Mouse (Mus musculus) CH12.LX (cell line): ENCODE data around the gene Cpne5.

Experiments used
- BHLHE40 ChIP-seq: IDR thresholded peaks from 2 replicates; pipeline ENCODE4 v1.6.1; 2011; ENCODE audit warnings: mild to moderate bottlenecking, low read depth, low read length, improper control_type of control experiment
- CHD2 ChIP-seq: IDR thresholded peaks from 2 replicates; pipeline ENCODE4 v1.6.1; 2011; ENCODE audit warnings: low read length, improper control_type of control experiment
- CTCF ChIP-seq, 2 experiments: IDR thresholded peaks in 1 of 2; conservative IDR thresholded peaks in 1 of 2; 2 replicates each; pipeline ENCODE4 v1.5.1; 2011 to 2012; ENCODE audit warnings: low read depth in 2 of 2, low read length in 2 of 2, improper control_type of control experiment in 1 of 2, inconsistent platforms in 1 of 2, mild to moderate bottlenecking in 1 of 2, moderate library complexity in 1 of 2
- EP300 ChIP-seq: IDR thresholded peaks from 2 replicates; pipeline ENCODE4 v1.6.1; 2011; ENCODE audit warnings: low read length, improper control_type of control experiment
- HCFC1 ChIP-seq: IDR thresholded peaks from 2 replicates; pipeline ENCODE4 v1.6.1; 2012; ENCODE audit warnings: low read depth, mild to moderate bottlenecking, inconsistent platforms, low read length, improper control_type of control experiment
- IRF4 ChIP-seq: IDR thresholded peaks from 2 replicates; pipeline ENCODE4 v1.6.1; 2014; ENCODE audit warnings: low read depth, mild to moderate bottlenecking, inconsistent platforms, low read length, improper control_type of control experiment
- POLR2A ChIP-seq: IDR thresholded peaks from 2 replicates; pipeline ENCODE4 v1.6.1; 2011; ENCODE audit warnings: low read depth, mild to moderate bottlenecking, improper control_type of control experiment, low read length
- POLR2AphosphoS2 ChIP-seq: IDR thresholded peaks from 2 replicates; pipeline ENCODE4 v1.6.1; 2011; ENCODE audit warnings: low read depth, low read length, improper control_type of control experiment
- USF1 ChIP-seq: IDR thresholded peaks from 2 replicates; pipeline ENCODE4 v1.6.1; 2014; ENCODE audit warnings: low read depth, mild to moderate bottlenecking, inconsistent platforms, low read length, improper control_type of control experiment
- ZNF384 ChIP-seq: IDR thresholded peaks from 2 replicates; pipeline ENCODE4 v1.6.1; 2012; ENCODE audit warnings: low read depth, low read length, improper control_type of control experiment, inconsistent platforms

- no peak for TF ChIP-seq ZNF384
- no peak for TF ChIP-seq CTCF (conservative IDR thresholded peaks at IDR 0.05 in 1 of 2, IDR thresholded peaks at IDR 0.05 in 1 of 2; ENCODE audit: low read depth in 2 of 2, low read length in 2 of 2)
- TF ChIP-seq BHLHE40, result no peak
- peak; percentile 52 for TF ChIP-seq CHD2
- TF ChIP-seq POLR2AphosphoS2, result no peak
- TF ChIP-seq POLR2A, result no peak
- peak; percentile 21; the same call in 1 of the 2 replicates for TF ChIP-seq HCFC1
- no peak for TF ChIP-seq USF1
- TF ChIP-seq IRF4, result peak; percentile 61; the same call in 1 of the 2 replicates
- TF ChIP-seq EP300, result no peak; the same call in 1 of the 2 replicates
Measured at GRCm38 (mm10) chr17:29172062-29172461, 65.9 kb downstream of the Cpne5 start.
